Mouse (Mus musculus) lung, adult 18-20 months (tissue): ENCODE measurements around the gene Mgll.

Source experiments
- DNase-seq, 2 experiments: peaks; one replicate each; pipeline ENCODE4 v3.0.0; 2022; ENCODE audit warnings: mixed read lengths in 2 of 2

The Mgll gene

DNA sequence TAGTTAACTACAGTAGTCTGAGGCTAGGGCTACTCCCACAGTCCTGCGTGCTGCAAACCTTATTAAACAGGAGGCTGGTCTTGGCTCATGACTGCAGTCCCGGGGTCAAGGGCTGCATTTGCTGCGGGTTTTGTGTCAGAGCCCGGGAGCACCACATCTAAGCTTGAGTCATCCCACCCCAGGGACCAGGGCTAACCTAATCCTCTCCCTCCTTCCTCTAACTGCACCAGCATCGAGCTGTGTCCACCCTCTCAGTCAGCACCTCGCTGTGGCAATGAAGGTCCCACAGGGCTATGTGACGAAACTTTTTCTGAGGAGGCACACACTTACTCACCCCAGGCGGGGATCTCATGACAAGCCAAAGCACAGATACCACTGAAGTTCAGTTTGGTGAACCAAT, 22.1 kb downstream of the Mgll start:
- DNase-seq = no peak

DNA sequence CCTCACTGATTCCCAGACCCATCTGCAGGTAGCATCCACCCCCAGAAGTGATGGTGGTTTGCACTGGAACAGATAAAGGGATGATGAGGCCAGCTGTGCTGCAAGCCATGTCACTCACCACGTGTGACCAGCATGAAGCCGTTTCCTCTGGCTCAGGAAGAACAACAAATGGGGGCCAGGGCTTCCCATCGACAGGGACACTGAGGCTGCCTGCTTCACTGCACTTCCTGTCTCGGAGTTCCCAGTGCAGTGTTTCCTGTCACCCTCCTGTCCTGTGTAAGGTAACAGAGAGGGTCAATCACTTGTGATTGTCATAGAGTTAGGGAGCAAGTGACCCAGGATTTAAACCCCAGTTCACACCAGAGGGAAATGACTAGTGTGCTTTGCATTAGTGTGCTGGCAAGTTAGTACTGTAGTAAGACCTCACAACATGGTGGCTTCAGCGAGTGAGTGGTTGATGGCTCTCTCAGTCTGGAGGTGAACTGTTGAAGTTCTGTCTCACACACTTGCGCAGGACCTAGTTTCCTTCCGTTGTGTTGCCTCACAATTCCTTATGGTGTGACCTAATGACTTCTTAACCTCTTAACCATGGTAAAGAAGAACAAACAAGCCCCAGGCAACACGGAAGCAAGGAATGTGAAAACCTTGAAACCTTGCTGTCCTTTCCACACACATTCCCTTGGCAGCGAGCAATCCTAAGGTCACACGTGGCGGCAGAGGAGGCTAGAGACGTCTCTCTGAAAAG, 23.3 kb downstream of the Mgll start:
- no peak for DNase-seq

GRCm38 (mm10) chr6:88750884-88751283, 26.7 kb downstream of the Mgll start:
- DNase-seq = no peak

GRCm38 (mm10) chr6:88752711-88753219, 28.6 kb downstream of the Mgll start:
- DNase-seq = no peak

DNA sequence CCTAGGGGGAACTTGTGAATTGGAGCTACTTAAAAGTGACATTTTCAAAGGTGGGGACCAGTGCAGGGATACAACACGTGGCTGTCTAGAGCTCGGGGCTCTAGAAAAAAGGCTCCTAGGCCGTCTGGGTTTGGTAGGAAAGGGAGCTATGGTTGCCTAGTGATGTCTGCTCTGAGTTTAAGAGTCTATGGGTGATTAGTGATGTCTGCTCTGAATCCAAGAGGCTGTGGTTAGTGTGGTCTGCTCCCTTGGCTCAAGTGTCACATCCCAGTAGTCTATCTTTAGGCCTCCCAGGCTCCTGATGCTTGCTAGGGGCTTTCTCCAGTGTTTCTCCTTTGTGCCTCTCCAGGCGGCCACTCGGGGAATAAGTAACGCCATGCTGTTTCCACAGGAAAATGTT, 29.4 kb downstream of the Mgll start:
- DNase-seq = no peak

- DNase-seq = peak in 1 of 2 experiments; percentile 39
Measured at GRCm38 (mm10) chr6:88756992-88757391, 32.8 kb downstream of the Mgll start.

- no peak for DNase-seq
Measured at GRCm38 (mm10) chr6:88758074-88758473, 33.9 kb downstream of the Mgll start.

DNA sequence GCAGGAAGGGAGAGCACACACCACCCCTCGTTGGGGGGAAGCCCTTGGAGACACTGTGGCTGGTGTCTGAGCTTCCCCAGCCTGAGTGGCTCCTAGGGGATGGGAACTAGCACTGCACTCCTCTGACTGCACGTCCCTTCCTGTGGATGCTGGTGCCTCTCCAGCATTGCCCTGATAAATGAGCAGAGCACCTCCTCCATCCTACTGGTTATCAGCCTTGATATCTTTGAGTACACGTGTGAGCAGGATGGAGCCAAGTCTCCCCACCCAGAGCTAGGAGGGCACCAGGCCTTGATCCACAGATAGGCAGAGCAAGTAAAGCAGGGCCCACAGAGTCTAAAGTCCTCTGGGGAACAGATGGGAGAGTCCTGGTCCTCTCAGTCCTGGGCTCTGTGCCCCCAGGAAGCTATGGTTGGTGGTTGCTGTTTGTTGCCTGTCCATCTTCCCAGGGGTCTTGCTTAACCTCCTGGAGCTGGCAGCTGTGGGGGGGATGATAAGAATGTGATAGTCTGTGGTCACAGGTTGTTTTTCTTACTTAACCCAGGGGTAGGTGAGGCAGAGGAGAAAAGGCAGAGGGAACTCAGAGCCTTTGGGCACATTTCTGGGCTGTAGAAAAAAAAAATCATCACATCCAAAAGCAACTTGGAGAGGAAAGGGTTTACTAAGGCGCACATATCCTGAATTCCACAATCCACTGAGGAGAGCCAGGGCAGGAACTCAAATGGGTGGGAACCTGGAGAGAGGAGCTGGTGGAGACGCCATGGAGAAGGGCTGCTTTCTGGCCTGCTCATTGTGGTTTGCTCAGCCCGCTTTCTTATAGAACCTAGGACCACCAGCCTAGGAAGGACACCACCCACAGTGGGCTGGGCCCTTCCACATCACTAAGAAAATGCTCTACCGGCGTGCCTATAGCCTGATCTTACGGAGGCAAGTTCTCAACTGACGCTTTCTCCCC, 34.6 kb downstream of the Mgll start:
- peak; percentile 54 to 60 for DNase-seq

GRCm38 (mm10) chr6:88759793-88760453, 35.7 kb downstream of the Mgll start:
- peak; percentile 68 to 71 for DNase-seq

DNA sequence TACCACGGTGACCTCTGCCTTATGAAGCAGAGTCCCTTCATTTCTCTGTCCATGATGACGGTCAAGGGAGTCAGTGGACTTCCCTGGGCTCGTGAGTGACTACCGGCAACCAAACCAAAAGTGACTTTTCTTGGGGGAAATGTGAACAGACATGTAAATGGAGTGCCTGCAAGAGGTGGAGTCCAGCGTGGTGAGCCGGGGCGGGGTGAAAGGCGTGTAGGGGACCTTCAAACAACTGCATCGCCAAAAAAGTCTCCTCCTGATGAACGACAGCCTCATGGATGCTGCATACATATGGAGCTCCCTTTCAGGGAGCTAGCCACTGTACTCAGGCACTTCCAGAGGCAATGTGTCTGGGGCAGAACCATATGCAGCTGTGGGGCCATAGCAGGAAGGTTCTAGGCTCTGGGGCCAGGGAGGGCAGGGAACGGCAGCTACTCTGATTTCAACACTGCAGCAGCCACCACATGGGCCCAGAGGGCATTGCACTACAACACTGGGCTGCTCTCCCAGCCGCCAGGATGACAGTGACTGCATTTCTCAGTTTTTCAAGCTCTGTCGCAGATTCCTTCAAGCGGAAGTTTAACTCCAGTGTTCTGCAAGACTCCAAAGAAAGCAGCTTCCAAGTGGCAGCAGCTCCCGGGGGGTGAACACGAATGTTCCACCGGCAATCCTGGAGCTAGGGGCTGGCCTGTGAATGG, 36.9 kb downstream of the Mgll start:
- peak in 1 of 2 experiments; percentile 29 for DNase-seq

DNA sequence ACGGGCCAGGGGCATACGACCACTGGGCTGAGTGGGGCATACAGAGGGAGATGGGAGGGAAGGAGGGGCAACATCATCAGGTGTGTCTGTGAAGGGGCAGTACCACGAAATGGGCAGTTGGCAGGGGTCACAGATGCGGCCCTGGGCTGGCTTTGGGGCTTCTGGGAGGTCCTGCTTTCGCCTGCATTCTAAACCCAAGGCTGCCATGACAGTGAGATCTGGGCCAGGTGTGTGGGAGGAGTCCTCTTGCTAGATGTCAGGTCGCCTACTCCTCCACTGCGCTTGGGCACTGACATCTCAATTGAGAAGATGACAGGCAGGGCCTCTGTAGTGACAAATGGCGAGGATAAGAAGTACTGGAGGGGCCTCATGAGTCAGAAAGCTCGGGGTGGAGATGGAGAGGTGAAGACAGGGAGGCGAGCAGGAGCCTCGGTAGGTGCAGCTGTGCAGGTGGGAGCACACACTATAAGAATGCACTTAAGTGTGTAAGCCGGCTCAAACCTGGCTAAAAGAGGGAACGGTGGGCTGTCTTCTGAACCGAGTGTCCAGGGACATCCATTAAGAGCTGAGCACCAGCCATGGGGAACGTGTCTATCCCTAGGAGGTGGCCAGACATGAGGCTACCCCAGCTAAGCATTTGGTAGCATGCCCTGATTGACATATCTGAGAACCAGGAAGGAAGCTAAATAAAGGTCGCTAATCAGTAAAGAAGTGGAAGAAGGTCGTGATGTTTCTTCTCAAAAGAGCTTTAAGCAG, 37.6 kb downstream of the Mgll start:
- DNase-seq = no peak

DNA sequence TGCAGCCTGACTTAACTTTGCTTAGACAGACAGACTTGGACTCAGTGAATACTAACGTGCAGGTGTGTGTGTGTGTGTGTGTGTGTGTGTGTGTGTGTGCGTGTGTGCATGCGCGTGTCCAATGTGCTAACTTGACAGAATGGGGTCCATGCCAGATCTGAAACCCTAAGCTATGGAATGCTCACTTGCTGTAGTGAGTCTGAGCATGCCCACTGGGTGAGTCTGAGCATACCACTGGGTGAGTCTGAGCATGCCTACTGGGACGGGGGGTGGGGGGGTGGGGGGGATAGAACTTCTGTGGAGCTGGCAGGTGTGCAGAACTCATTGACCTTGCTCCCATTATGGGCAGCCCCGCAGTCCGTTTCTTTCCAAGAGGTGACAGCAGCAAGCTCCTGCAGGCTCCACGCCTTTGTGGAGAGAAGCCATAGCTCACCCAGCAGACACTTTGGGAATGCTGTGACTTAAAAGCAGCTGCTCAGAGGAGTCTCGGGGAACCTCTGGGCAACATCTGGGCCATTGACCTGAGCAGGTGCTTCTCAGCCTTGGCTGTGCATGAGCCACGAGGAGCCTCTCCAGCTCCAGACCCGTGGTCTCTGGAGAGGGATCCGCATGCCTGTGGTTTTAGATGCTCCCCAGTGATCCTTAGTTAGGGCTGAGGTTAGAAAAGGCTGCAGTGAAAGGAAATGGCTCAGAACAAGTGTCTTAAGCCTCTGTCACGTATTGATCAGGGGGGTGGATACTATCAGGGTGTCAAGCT, 38.4 kb downstream of the Mgll start:
- no peak for DNase-seq

GRCm38 (mm10) chr6:88763518-88764077, 39.4 kb downstream of the Mgll start:
- no peak for DNase-seq

DNA sequence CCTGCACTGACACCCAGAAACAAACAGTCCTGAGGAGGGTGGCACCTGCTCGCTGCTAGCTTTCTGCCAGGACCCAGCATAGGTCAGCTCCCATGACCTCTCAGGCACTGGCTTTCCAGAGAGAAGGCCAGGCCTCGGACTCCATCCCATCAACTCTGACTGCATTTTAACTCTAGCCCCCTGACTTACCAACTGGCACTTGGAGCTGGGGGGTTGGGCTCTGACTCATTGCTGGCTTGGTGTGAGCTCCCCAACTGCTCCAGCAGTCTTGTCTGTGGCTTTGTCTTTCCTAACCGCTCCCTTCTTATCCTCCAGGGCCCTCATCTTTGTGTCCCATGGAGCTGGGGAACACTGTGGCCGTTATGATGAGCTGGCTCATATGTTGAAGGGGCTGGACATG, 40.1 kb downstream of the Mgll start:
- DNase-seq = no peak

- DNase-seq = no peak
Measured at GRCm38 (mm10) chr6:88767740-88768139, 43.5 kb downstream of the Mgll start.

DNA sequence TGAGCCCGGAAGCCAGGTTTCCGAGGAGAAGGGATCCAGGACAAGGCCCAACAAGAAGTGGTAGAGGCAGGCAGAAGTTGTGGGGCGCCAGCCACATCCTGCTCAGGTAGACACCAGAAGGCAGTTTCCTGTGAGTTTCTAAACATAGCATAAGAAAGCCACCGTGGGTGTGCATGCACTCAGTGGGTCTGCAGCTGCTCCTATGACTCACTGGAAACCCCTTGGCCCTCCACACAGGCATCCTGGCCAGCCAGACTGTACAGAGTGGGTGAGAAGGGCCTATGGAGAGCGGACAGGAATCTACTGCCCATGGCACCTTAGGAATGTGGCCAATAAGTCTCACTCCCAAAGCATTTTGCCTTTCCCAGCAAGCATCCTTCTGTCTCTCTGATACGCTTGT, 45.5 kb downstream of the Mgll start:
- no peak for DNase-seq

GRCm38 (mm10) chr6:88770300-88770904, 46.2 kb downstream of the Mgll start:
- no peak for DNase-seq

DNA sequence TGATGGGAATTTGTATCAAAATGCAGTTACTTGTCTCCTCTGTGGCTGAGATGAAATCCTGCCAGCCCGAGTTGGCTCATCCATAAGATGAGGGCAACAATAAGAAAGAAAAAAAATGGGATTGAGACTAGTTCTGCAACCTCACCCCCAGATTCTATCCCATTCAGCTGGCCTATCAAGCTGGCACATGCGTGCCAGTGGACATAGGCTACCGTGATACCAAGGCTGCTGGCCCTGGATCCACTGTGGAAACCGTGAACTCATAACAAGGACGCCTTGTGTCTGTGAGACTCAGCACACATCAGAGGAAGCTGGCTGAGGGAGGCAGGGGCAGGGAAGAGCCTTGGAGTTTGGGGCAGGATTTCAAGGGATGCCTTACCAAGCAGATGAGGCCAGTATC, 46.8 kb downstream of the Mgll start:
- DNase-seq = no peak

DNA sequence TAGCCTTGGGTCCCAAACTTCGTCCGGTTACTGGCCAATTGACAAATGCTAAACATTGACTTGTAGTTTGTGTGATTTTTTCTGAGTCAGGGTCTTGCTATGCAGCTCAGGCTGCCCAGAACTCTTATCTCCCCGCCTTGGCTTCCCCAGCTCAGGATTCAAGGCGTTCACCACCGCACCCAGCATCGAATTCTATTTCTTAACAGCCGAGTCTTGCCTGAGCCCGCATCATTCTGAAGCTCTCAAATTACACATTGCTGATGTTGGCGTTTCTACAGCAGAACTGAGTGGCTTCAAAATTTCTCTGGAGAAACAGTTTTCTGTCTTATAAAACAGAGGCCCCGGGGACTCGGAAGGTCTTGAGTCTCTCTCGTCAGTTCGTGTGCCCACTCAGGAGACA, 47.8 kb downstream of the Mgll start:
- DNase-seq = no peak

DNA sequence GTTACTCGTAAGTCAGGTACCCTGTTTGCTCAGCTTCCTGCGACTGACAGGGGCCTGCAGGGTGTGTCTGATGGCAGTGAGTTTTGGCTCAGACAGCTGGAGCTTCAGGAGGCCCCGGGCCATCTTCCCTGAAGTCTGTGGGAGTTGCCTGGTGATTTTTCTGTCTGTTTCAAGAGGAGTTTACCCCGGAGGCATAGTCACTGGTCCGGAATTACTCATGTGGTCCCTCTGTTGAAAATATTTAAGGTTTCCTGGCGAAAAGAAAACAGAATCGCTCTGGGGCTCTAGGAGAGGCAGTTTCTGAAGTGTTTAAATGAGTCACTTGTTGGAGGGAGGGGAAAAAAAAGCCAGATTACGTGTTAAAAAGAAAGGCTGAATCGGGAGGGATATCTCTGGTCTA, 49.8 kb downstream of the Mgll start:
- no peak for DNase-seq
